Mouse (Mus musculus) midbrain, postnatal 0 days (tissue): ENCODE results near the gene Zfp423. TPM values are rescaled to one million over a fixed set of nuclear protein-coding genes. Genes with fewer than 3 reads are reported as not detected.

Experiments used
- ATAC-seq: fragments of 200-750 bp; cut with Nextera tagmentation; 2 replicates; pipeline ENCODE4 v1.8.0; 2017; ENCODE audit warnings: moderate number of reproducible peaks, mild to moderate bottlenecking, moderate TSS enrichment, moderate library complexity; ENCODE audit not compliant: low FRiP score
- DNase-seq: peaks from one replicate; pipeline ENCODE4 v3.0.0-alpha.2; 2015; ENCODE audit warnings: low spot score
- H3K27ac ChIP-seq: fragments of 300-500 bp; sonication (generic); 2 replicates; pipeline ENCODE4 v1.5.1; 2014; ENCODE audit warnings: low read depth, mild to moderate bottlenecking, low read length, mixed read lengths
- H3K27me3 ChIP-seq: fragments of 300-500 bp; sonication (generic); 2 replicates; pipeline ENCODE4 v1.6.1; 2014; ENCODE audit warnings: low read length, control low read depth, mixed read lengths; ENCODE audit not compliant: insufficient read depth
- H3K36me3 ChIP-seq: fragments of 300-500 bp; sonication (generic); 2 replicates; pipeline ENCODE4 v1.6.1; 2014; ENCODE audit warnings: low read length, control low read depth, mixed read lengths; ENCODE audit not compliant: insufficient read depth
- H3K4me1 ChIP-seq: fragments of 300-500 bp; sonication (generic); 2 replicates; pipeline ENCODE4 v1.6.1; 2014; ENCODE audit warnings: mild to moderate bottlenecking, control low read depth, antibody characterized with exemption, low read length, mixed read lengths; ENCODE audit not compliant: insufficient read depth
- H3K4me2 ChIP-seq: fragments of 300-500 bp; sonication (generic); 2 replicates; pipeline ENCODE4 v1.6.1; 2014; ENCODE audit warnings: low read depth, mild to moderate bottlenecking, low read length, mixed read lengths; ENCODE audit not compliant: poor library complexity, severe bottlenecking
- H3K4me3 ChIP-seq: fragments of 300-500 bp; sonication (generic); 2 replicates; pipeline ENCODE4 v1.5.1; 2014; ENCODE audit warnings: low read depth, mild to moderate bottlenecking, low read length, moderate library complexity
- H3K9ac ChIP-seq: fragments of 300-500 bp; sonication (generic); replicated peaks from 2 replicates; pipeline ENCODE4 v1.6.1; 2014; ENCODE audit warnings: mild to moderate bottlenecking, low read length, moderate library complexity, mixed read lengths; ENCODE audit not compliant: poor library complexity, severe bottlenecking
- H3K9me3 ChIP-seq: fragments of 300-500 bp; sonication (generic); 2 replicates; pipeline ENCODE4 v1.6.1; 2016; ENCODE audit warnings: low read length, control low read depth
- CTCF ChIP-seq: IDR thresholded peaks from 2 replicates; pipeline ENCODE4 v1.5.1; 2016; ENCODE audit warnings: antibody characterized with exemption, mild to moderate bottlenecking
- WGBS: fragments of 180-500 bp; shearing (Covaris S2); extraction: QIAGEN DNeasy Blood & Tissue Kit; methylation state at CpG from one replicate; pipeline ENCODE4 v1.1.7; 2014; 5-methylcytosine and 5-hydroxymethylcytosine counted together
- polyA plus RNA-seq: library from polyadenylated mRNA; unstranded; fragments of >200 nt; fragmentation: Nextera tagmentation; extraction: Ambion mirVana; gene quantifications from 2 replicates; pipeline ENCODE4 v1.2.1, GENCODE M21; 2015
- total RNA-seq: library from RNA; depleted of rRNA; stranded (reverse); fragments of >200 nt; gene quantifications from 2 replicates; pipeline ENCODE4 v1.2.3, GENCODE M21; 2014

Zfp423 gene
- total and polyA plus RNA-seq, 2 experiments from 2014 or later: 22.9 to 57.5 TPM

GRCm38 (mm10) chr8:87895203-87896041 lies 64.0 kb downstream of the Zfp423 start:
- WGBS: 48% methylated on average over 13 of the region's 13 CpGs
- no peak overlapping the region for H3K9ac ChIP-seq
- no peaks in the 10 kb centered on the region for H3K36me3 ChIP-seq
- H3K4me2 ChIP-seq: no peak overlapping the region
- ATAC-seq (peak; percentile 47; the same call in 1 of the 2 replicates), DNase-seq (no peak)
- no peak; the same call in 1 of the 2 replicates for TF ChIP-seq CTCF
- H3K4me3 ChIP-seq: no peak overlapping the region
- H3K27me3 ChIP-seq: no peaks in the 10 kb centered on the region
- peak overlapping the region; percentile 18; the same call in 1 of the 2 replicates for H3K27ac ChIP-seq
- peaks cover 14% of the 10 kb centered on the region; the same call in 1 of the 2 replicates for H3K4me1 ChIP-seq
- no peaks in the 10 kb centered on the region for H3K9me3 ChIP-seq

- WGBS: 59% methylated on average over 8 of the region's 8 CpGs
- H3K27ac ChIP-seq: no peak overlapping the region
- no peak overlapping the region for H3K4me3 ChIP-seq
- no peaks in the 10 kb centered on the region for H3K27me3 ChIP-seq
- H3K36me3 ChIP-seq: no peaks in the 10 kb centered on the region
- no peak for ATAC-seq
- H3K9ac ChIP-seq: no peak overlapping the region
- no peaks in the 10 kb centered on the region for H3K9me3 ChIP-seq
- H3K4me1 ChIP-seq: peaks cover 14% of the 10 kb centered on the region; the same call in 1 of the 2 replicates
- no peak overlapping the region for H3K4me2 ChIP-seq
- TF ChIP-seq CTCF: no peak
- no peak for DNase-seq
Measured at GRCm38 (mm10) chr8:87894287-87894686, 65.1 kb downstream of the Zfp423 start.

GRCm38 (mm10) chr8:87893547-87893946 lies 65.8 kb downstream of the Zfp423 start:
- no peak for ATAC-seq

GRCm38 (mm10) chr8:87892891-87893290 lies 66.5 kb downstream of the Zfp423 start:
- DNase-seq (no peak), ATAC-seq (no peak)
- no peaks in the 10 kb centered on the region for H3K36me3 ChIP-seq
- no peak overlapping the region for H3K4me3 ChIP-seq
- no peak overlapping the region for H3K27ac ChIP-seq
- WGBS: 77% methylated on average over 6 of the region's 6 CpGs
- no peaks in the 10 kb centered on the region for H3K9me3 ChIP-seq
- no peak overlapping the region for H3K9ac ChIP-seq
- H3K4me2 ChIP-seq: no peak overlapping the region
- H3K4me1 ChIP-seq: peaks cover 14% of the 10 kb centered on the region; the same call in 1 of the 2 replicates
- TF ChIP-seq CTCF: no peak
- no peaks in the 10 kb centered on the region for H3K27me3 ChIP-seq

More at GRCm38 (mm10) chr8:87893547-87893946, 65.8 kb downstream of the Zfp423 start:
- H3K4me3 ChIP-seq: no peak overlapping the region
- no peaks in the 10 kb centered on the region for H3K36me3 ChIP-seq
- no peak for TF ChIP-seq CTCF
- 66% methylated on average over 6 of the region's 6 CpGs for WGBS
- DNase-seq: no peak
- H3K4me2 ChIP-seq: no peak overlapping the region
- no peaks in the 10 kb centered on the region for H3K9me3 ChIP-seq
- H3K9ac ChIP-seq: no peak overlapping the region
- no peak overlapping the region for H3K27ac ChIP-seq
- H3K4me1 ChIP-seq: peaks cover 14% of the 10 kb centered on the region; the same call in 1 of the 2 replicates
- H3K27me3 ChIP-seq: no peaks in the 10 kb centered on the region

- Histone ChIP-seq H3K9me3 (no peaks in the 10 kb centered on the region), H3K4me1 (peaks cover 14% of the 10 kb centered on the region; the same call in 1 of the 2 replicates), H3K27me3 (no peaks in the 10 kb centered on the region), H3K4me3 (no peak overlapping the region), H3K4me2 (no peak overlapping the region), H3K36me3 (no peaks in the 10 kb centered on the region), H3K9ac (no peak overlapping the region), H3K27ac (no peak overlapping the region)
- no peak for TF ChIP-seq CTCF
- DNase-seq (peak; percentile 30), ATAC-seq (no peak)
Measured at GRCm38 (mm10) chr8:87891884-87892283, 67.5 kb downstream of the Zfp423 start.

GRCm38 (mm10) chr8:87887956-87888355 lies 71.4 kb downstream of the Zfp423 start:
- Histone ChIP-seq H3K9me3 (no peaks in the 10 kb centered on the region), H3K9ac (no peak overlapping the region), H3K4me2 (no peak overlapping the region), H3K4me3 (no peak overlapping the region), H3K27ac (no peak overlapping the region), H3K36me3 (no peaks in the 10 kb centered on the region), H3K4me1 (no peaks in the 10 kb centered on the region), H3K27me3 (no peaks in the 10 kb centered on the region)
- DNase-seq: peak; percentile 50
- WGBS: 32% methylated on average over 12 of the region's 12 CpGs
- TF ChIP-seq CTCF: no peak
- 0 out of 2 replicates have a peak, but pooled peaks have one; percentile 10 for ATAC-seq
